Mouse (Mus musculus): Measurements from ENCODE around the gene Ap4s1. TPM values are rescaled to one million over a fixed set of nuclear protein-coding genes. Genes with fewer than 3 reads are reported as not detected.
A peak's percentile ranks its signal among the peaks of the same experiment; 100 is the strongest.

The Ap4s1 gene
- polyA plus RNA-seq, 1 experiment from 2014 or later = 42.4 TPM

DNA sequence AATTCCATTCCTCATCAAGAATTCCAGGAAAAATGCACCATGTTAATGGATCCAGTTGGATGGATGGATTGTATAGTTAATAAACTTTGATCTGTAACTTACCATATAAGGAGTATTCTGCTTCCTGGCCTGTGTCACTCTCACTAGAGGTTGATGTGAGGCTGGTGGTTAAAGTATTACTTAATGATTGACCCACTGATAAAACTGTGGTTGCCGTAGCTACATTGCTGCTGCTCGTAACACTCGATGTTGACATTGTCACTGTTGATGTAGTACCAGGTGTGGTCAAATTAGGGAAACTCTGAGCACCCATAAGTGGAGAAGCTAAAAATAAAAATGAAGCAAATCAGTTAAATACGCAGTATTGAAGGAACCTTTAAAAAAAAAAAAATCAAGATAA lies 76.6 kb downstream of the Ap4s1 start:
- no peak for DNase-seq (ENCODE audit: low spot score)

DNA sequence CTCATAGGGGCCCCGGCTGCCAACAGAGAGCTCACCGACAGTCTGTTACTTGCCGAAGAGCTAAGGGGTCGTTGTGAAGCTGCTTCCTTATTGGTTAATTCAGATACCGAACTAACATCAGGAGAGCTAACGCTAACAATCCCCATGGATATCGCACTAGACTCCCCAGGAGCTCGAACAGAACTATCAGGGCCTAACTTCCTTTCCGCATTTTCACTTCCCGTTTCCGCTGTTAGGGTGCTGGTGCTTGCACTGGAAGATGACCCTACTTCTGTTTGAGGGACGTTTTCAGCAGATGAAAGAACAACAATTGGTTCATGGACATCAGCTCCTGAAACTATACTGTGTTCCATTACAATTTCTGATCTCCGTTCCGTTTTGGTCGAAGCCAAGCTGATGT lies 77.9 kb downstream of the Ap4s1 start:
- no peak for DNase-seq (ENCODE audit: low spot score)

DNA sequence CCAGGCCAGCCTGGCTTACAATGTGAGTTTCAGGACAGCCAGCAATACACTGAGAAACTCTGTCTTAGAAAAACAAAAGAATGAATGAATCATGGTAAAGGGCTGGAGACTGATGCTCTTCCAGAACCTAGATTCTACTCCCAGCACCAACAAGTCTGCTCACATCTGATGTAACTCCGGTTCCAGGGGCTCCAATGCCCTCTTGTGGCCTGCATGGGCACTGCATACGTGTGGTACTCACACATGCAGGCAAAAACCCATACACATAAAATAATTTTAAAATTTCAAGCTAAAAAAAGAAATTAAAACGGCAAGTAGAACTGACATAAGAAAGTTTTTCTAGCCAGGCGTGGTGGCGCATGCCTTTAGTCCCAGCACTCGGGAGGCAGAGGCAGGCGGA lies 94.0 kb downstream of the Ap4s1 start:
- DNase-seq (ENCODE audit: low spot score) = peak; percentile 65

Other genes starting within 250 kb of the Ap4s1 start
- 1.3 and 1.6 TPM in 2 replicates for gene Coch, start 97.7 kb upstream of the Ap4s1 start, polyA plus RNA-seq (2015; fragmentation: Nextera tagmentation; extraction: Ambion mirVana)
- gene Strn3, start 864 bp downstream of the Ap4s1 start, polyA plus RNA-seq (2015; fragmentation: Nextera tagmentation; extraction: Ambion mirVana) = 27.3 and 31.2 TPM in 2 replicates
- gene Hectd1, start 138.5 kb downstream of the Ap4s1 start, polyA plus RNA-seq (2015; fragmentation: Nextera tagmentation; extraction: Ambion mirVana) = 36.7 and 50.8 TPM in 2 replicates